Mouse (Mus musculus) bone marrow, adult 2 months (tissue): ENCODE data around the gene Sh2d4b.

Experiments
- CTCF ChIP-seq: fragments of 200-500 bp; IDR thresholded peaks from 2 replicates; pipeline ENCODE4 v1.5.1; 2011; ENCODE audit warnings: low read length, control low read depth; ENCODE audit not compliant: control insufficient read depth, insufficient read depth
- POLR2A ChIP-seq: fragments of 200-500 bp; IDR thresholded peaks from 2 replicates; pipeline ENCODE4 v1.6.1; 2011; ENCODE audit warnings: low read depth, mild to moderate bottlenecking, control low read depth, low read length, borderline replicate concordance; ENCODE audit not compliant: control insufficient read depth

- TF ChIP-seq POLR2A: no peak
- TF ChIP-seq CTCF: no peak
Measured at GRCm38 (mm10) chr14:40893196-40893595, at the start of gene Sh2d4b.
